Mouse (Mus musculus) midbrain, embryonic 14.5 days (tissue): Measurements from ENCODE around the gene Rprd1b. TPM values are rescaled to one million over a fixed set of nuclear protein-coding genes. Genes with fewer than 3 reads are reported as not detected.

Experiments used
- ATAC-seq: fragments of 200-750 bp; cut with Nextera tagmentation; 2 replicates; pipeline ENCODE4 v1.8.0; 2017; ENCODE audit warnings: moderate number of reproducible peaks, moderate library complexity; ENCODE audit not compliant: low FRiP score, low TSS enrichment
- DNase-seq: peaks from one replicate; pipeline ENCODE4 v3.0.0-alpha.2; 2015
- H3K27ac ChIP-seq: fragments of 300-500 bp; sonication (generic); replicated peaks from 2 replicates; pipeline ENCODE4 v1.5.1; 2014; ENCODE audit warnings: mild to moderate bottlenecking, low read depth, low read length, moderate library complexity
- H3K27me3 ChIP-seq: fragments of 300-500 bp; sonication (generic); 2 replicates; pipeline ENCODE4 v1.6.1; 2014; ENCODE audit warnings: low read length, control low read depth, mixed read lengths; ENCODE audit not compliant: control insufficient read depth, insufficient read depth
- H3K36me3 ChIP-seq: fragments of 300-500 bp; sonication (generic); 2 replicates; pipeline ENCODE4 v1.6.1; 2014; ENCODE audit warnings: low read length, control low read depth; ENCODE audit not compliant: control insufficient read depth, insufficient read depth
- H3K4me1 ChIP-seq: fragments of 300-500 bp; sonication (generic); 2 replicates; pipeline ENCODE4 v1.6.1; 2014; ENCODE audit warnings: mild to moderate bottlenecking, antibody characterized with exemption, low read length, control low read depth; ENCODE audit not compliant: control insufficient read depth, insufficient read depth
- H3K4me2 ChIP-seq: fragments of 300-500 bp; sonication (generic); 2 replicates; pipeline ENCODE4 v1.6.1; 2014; ENCODE audit warnings: mild to moderate bottlenecking, low read length, moderate library complexity
- H3K4me3 ChIP-seq: fragments of 300-500 bp; sonication (generic); replicated peaks from 2 replicates; pipeline ENCODE4 v1.5.1; 2014; ENCODE audit warnings: low read depth, low read length
- H3K9ac ChIP-seq: fragments of 300-500 bp; sonication (generic); replicated peaks from 2 replicates; pipeline ENCODE4 v1.6.1; 2014; ENCODE audit warnings: mild to moderate bottlenecking, low read length, moderate library complexity
- H3K9me3 ChIP-seq: fragments of 300-500 bp; sonication (generic); 2 replicates; pipeline ENCODE4 v1.6.1; 2016; ENCODE audit warnings: low read length, control low read depth, mixed read lengths; ENCODE audit not compliant: control insufficient read depth
- WGBS: fragments of 180-500 bp; shearing (Covaris S2); extraction: QIAGEN DNeasy Blood & Tissue Kit; methylation state at CpG from one replicate; pipeline ENCODE4 v1.1.7; 2014; 5-methylcytosine and 5-hydroxymethylcytosine counted together
- polyA plus RNA-seq: library from polyadenylated mRNA; unstranded; fragments of >200 nt; fragmentation: Nextera tagmentation; extraction: Ambion mirVana; gene quantifications from 2 replicates; pipeline ENCODE4 v1.2.1, GENCODE M21; 2014

Gene Rprd1b
- polyA plus RNA-seq, 1 experiment from 2014 or later, result 40.2 TPM

DNA sequence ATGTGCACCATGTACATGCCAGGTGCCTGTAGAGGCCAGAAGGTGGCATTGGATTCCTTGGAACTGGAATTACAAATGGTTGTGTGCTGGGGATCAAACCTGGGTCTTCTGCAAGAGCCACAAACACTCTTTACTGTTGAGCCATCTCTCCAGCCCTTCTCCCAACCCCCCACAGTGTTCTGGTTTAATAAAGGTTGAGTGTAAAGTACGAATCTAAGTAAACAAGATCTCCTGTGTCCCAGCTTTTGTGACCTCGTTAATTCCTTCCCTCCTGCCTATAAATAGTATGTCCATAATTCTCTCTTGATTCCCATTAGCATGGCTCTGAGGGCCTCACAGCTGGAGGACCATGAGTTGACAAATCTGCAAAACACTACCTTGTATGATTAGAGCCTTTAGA, 49.7 kb downstream of the Rprd1b start:
- H3K4me3 ChIP-seq, result no peak overlapping the region
- no peak for ATAC-seq
- H3K9me3 ChIP-seq, result no peaks in the 10 kb centered on the region
- no peak overlapping the region for H3K9ac ChIP-seq
- no peaks in the 10 kb centered on the region for H3K27me3 ChIP-seq
- H3K4me1 ChIP-seq, result no peaks in the 10 kb centered on the region
- DNase-seq, result no peak
- H3K27ac ChIP-seq, result no peak overlapping the region
- WGBS, result 77% methylated on average over 2 of the region's 2 CpGs
- H3K36me3 ChIP-seq, result peaks cover 39% of the 10 kb centered on the region
- H3K4me2 ChIP-seq, result no peak overlapping the region

- no peak overlapping the region for H3K4me3 ChIP-seq
- H3K36me3 ChIP-seq, result peaks cover 36% of the 10 kb centered on the region
- no peak for DNase-seq
- H3K4me1 ChIP-seq, result no peaks in the 10 kb centered on the region
- no peaks in the 10 kb centered on the region for H3K27me3 ChIP-seq
- no peaks in the 10 kb centered on the region for H3K9me3 ChIP-seq
- no peak overlapping the region for H3K27ac ChIP-seq
- no peak for ATAC-seq
- WGBS, result 79% methylated on average over 7 of the region's 7 CpGs
- no peak overlapping the region for H3K4me2 ChIP-seq
- no peak overlapping the region for H3K9ac ChIP-seq
Measured at GRCm38 (mm10) chr2:158078971-158079370, 50.7 kb downstream of the Rprd1b start.

DNA sequence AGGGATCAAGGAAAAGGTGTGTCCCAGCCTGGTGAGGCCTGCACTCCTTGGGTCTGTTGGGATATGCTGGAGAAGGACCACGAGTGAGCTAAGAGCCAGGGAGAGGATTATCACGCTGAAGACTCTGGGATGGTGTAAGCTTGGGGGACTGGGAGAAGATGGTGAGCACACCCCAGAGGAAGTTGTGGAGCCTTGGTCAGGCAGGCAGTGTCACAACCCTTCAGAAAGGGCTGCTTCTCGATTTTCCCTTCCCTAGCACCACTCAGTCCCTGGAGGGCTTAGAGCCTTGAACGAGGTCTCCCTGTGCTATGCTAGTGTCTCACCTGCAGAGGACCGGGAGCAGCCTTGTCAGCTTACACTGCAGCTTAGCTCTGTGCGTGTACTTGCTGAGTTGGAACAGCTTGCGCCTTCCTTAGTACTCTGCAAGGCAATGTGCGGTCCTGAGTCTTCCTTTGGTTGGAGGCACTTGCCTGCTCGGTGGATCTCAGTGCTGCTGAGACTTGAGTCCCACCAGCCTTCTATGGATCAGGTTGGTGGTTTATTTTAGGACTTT, 51.6 kb downstream of the Rprd1b start:
- ATAC-seq (no peak), DNase-seq (peak; percentile 22)
- Histone ChIP-seq H3K4me2 (no peak overlapping the region), H3K27me3 (no peaks in the 10 kb centered on the region), H3K9me3 (no peaks in the 10 kb centered on the region), H3K27ac (no peak overlapping the region), H3K4me3 (no peak overlapping the region), H3K9ac (no peak overlapping the region), H3K4me1 (no peaks in the 10 kb centered on the region), H3K36me3 (peaks cover 27% of the 10 kb centered on the region)
- WGBS, result 67% methylated on average over 9 of the region's 9 CpGs

DNA sequence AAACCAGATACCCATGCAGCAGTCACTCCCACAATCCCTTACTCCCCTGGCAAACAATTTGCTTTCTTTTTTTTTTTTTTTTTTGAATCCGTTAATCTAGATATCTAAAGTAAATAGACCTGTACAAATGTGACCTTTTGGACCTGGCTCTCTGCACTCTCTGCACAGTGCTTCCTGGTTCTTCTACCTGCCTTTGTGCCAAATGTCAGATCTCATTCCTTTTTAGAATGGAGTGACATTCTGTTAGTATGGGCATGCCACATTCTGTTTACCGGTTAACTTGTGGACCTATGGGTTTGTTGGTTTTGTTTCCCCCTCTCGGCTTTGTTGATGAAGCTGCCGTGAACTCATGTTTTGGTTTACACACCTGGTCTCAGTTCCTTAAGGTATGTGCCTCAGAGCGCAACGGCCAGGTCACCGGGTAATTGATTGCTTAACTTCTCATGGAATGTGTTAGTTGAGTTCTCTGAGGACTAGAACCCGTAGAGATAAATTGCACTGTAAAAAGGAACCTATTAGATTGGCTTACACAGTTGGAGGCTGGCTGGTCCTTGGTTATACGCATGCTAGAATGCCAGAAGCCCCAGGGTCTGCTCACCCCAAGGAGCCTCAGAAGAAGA, 52.4 kb downstream of the Rprd1b start:
- WGBS, result 94% methylated on average over 9 of the region's 9 CpGs
- Histone ChIP-seq H3K27me3 (no peaks in the 10 kb centered on the region), H3K4me1 (no peaks in the 10 kb centered on the region), H3K9me3 (no peaks in the 10 kb centered on the region), H3K4me2 (no peak overlapping the region), H3K4me3 (no peak overlapping the region), H3K27ac (no peak overlapping the region), H3K9ac (no peak overlapping the region), H3K36me3 (peaks cover 19% of the 10 kb centered on the region)
- no peak for ATAC-seq
- DNase-seq, result no peak

- Histone ChIP-seq H3K9ac (no peak overlapping the region), H3K36me3 (no peaks in the 10 kb centered on the region), H3K4me3 (no peak overlapping the region), H3K27ac (no peak overlapping the region), H3K4me1 (no peaks in the 10 kb centered on the region), H3K4me2 (no peak overlapping the region), H3K27me3 (no peaks in the 10 kb centered on the region), H3K9me3 (no peaks in the 10 kb centered on the region)
- ATAC-seq (no peak), DNase-seq (peak; percentile 23)
- WGBS, result 45% methylated on average over 8 of the region's 8 CpGs
Measured at GRCm38 (mm10) chr2:158084486-158084885, 56.2 kb downstream of the Rprd1b start.

- Histone ChIP-seq H3K9ac (no peak overlapping the region), H3K4me2 (no peak overlapping the region), H3K36me3 (no peaks in the 10 kb centered on the region), H3K9me3 (no peaks in the 10 kb centered on the region), H3K27ac (no peak overlapping the region), H3K4me3 (no peak overlapping the region), H3K4me1 (no peaks in the 10 kb centered on the region), H3K27me3 (no peaks in the 10 kb centered on the region)
- DNase-seq (no peak), ATAC-seq (no peak)
- WGBS, result 90% methylated on average over 4 of the region's 4 CpGs
Measured at GRCm38 (mm10) chr2:158090096-158090495, 61.8 kb downstream of the Rprd1b start.

DNA sequence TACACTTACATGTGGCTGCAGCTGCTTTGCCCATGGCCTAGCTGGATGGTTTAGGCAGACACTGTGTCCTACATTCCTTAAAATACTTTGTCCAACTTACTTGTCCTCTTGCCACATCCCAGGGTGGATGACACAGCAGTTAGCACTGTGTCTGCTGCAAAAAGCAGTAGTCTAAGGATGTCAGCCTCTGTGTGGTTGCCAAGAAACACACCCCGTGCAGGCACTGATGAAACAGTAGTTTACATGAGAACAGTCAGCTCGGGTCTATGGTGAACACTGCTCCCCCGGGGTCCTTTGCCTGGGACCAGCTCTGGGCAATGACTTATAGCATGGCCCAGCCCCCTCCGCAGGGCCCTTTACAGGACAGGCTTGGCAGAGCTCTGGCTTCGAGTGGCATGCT, 65.0 kb downstream of the Rprd1b start:
- no peak for ATAC-seq
- Histone ChIP-seq H3K27me3 (no peaks in the 10 kb centered on the region), H3K4me3 (no peak overlapping the region), H3K27ac (no peak overlapping the region), H3K9ac (no peak overlapping the region), H3K36me3 (no peaks in the 10 kb centered on the region), H3K4me1 (no peaks in the 10 kb centered on the region), H3K9me3 (no peaks in the 10 kb centered on the region), H3K4me2 (no peak overlapping the region)
- 50% methylated on average over 5 of the region's 5 CpGs for WGBS
- DNase-seq, result no peak

- 81% methylated on average over 7 of the region's 7 CpGs for WGBS
Measured at GRCm38 (mm10) chr2:158094300-158094699, 66.0 kb downstream of the Rprd1b start.

DNA sequence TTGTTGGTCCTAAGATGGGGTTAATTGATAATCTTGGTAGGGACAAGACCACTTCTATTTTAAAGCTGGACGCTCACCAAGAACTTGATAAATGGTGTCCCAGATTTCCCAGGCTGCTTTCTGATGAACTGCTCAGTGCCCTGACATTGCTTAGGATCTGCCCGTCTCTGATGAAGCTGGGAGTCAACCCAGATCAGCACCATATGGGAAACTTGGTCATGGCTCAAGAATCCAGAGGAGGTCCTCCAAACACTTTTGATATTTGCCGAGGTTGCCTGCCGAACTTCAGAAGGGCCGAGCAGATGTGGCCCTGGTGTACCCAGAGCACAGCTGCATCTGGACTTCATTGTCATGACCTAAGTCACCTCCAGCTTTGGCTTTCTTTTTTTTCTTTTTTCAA, 66.5 kb downstream of the Rprd1b start:
- H3K27me3 ChIP-seq, result no peaks in the 10 kb centered on the region
- H3K36me3 ChIP-seq, result no peaks in the 10 kb centered on the region
- no peak overlapping the region for H3K9ac ChIP-seq
- H3K4me2 ChIP-seq, result no peak overlapping the region
- no peaks in the 10 kb centered on the region for H3K4me1 ChIP-seq
- no peak overlapping the region for H3K27ac ChIP-seq
- DNase-seq (no peak), ATAC-seq (no peak)
- no peak overlapping the region for H3K4me3 ChIP-seq
- WGBS, result 95% methylated on average over 5 of the region's 5 CpGs
- H3K9me3 ChIP-seq, result no peaks in the 10 kb centered on the region

More at GRCm38 (mm10) chr2:158094300-158094699, 66.0 kb downstream of the Rprd1b start:
- Histone ChIP-seq H3K27ac (no peak overlapping the region), H3K4me1 (no peaks in the 10 kb centered on the region), H3K27me3 (no peaks in the 10 kb centered on the region), H3K4me2 (no peak overlapping the region), H3K4me3 (no peak overlapping the region), H3K9ac (no peak overlapping the region), H3K9me3 (no peaks in the 10 kb centered on the region), H3K36me3 (no peaks in the 10 kb centered on the region)
- ATAC-seq (no peak), DNase-seq (no peak)
